Mouse (Mus musculus) spleen, adult 2 months (tissue): ENCODE data around the gene Ccl26.

ENCODE experiments used
- CTCF ChIP-seq: fragments of 200-500 bp; IDR thresholded peaks from 2 replicates; pipeline ENCODE4 v1.5.1; 2011; ENCODE audit warnings: mild to moderate bottlenecking, inconsistent platforms; ENCODE audit not compliant: insufficient read depth, insufficient read length, insufficient replicate concordance; ENCODE audit errors: extremely low read depth
- POLR2A ChIP-seq: fragments of 200-500 bp; IDR thresholded peaks from 2 replicates; pipeline ENCODE4 v1.6.1; 2011; ENCODE audit warnings: low read depth, low read length, inconsistent platforms

- no peak for TF ChIP-seq POLR2A
- no peak for TF ChIP-seq CTCF
Observed at GRCm38 (mm10) chr5:135547990-135548389, 15.4 kb downstream of the Ccl26 start.
